Mouse (Mus musculus) brown adipose tissue, adult 24 weeks (tissue): ENCODE measurements around the gene Tex19.2. TPM values are rescaled to one million over a fixed set of nuclear protein-coding genes. Genes with fewer than 3 reads are reported as not detected.
A peak's percentile ranks its signal among the peaks of the same experiment; 100 is the strongest.

Experiments used
- H3K27ac ChIP-seq: fragments of 200-500 bp; replicated peaks from 2 replicates; pipeline ENCODE4 v1.5.1; 2012; ENCODE audit warnings: low read depth, mild to moderate bottlenecking, low read length
- H3K4me1 ChIP-seq: fragments of 200-500 bp; 2 replicates; pipeline ENCODE4 v1.6.1; 2012; ENCODE audit warnings: low read length, mixed read lengths; ENCODE audit not compliant: control insufficient read depth, insufficient read depth, insufficient read length
- H3K4me3 ChIP-seq: fragments of 200-500 bp; 2 replicates; pipeline ENCODE4 v1.5.1; 2012; ENCODE audit warnings: low read depth, mild to moderate bottlenecking, low read length, moderate library complexity; ENCODE audit not compliant: insufficient read depth
- polyA plus RNA-seq: library from polyadenylated mRNA; stranded (reverse); fragments of >200 nt; gene quantifications from 2 replicates; pipeline ENCODE4 v1.2.4, GENCODE M21; 2012; ENCODE audit not compliant: missing spikeins, insufficient read depth, insufficient read length

Gene Tex19.2
- not detected in 2 replicates for polyA plus RNA-seq

DNA sequence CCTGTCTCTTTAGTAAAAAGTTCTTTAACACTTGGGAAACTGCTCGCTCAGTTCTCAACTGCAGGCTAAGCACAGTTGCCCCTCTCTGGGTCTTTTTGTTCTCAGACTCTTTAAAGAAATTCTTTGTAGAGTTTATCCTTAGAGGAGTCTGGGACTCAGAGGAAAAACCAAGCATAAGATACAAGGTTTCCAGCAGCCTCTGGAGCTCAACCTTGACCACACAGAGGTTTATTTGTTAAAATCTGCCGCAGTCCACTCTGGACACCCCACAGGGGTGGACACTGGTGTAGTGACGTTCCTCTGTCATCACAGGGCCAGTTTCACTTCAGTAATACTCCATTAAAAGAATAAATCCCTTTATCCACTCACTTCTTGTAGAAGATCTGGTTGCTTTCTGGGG lies at the start of gene Tex19.2:
TSS of gene Tex19.2 (minus strand) at position 101 of the 400 bp plus-strand sequence.
- H3K4me3 ChIP-seq = no peak within 1 kb of the TSS
- no peaks in the 10 kb centered on the region for H3K4me1 ChIP-seq
- H3K27ac ChIP-seq = no peak within 1 kb of the TSS

DNA sequence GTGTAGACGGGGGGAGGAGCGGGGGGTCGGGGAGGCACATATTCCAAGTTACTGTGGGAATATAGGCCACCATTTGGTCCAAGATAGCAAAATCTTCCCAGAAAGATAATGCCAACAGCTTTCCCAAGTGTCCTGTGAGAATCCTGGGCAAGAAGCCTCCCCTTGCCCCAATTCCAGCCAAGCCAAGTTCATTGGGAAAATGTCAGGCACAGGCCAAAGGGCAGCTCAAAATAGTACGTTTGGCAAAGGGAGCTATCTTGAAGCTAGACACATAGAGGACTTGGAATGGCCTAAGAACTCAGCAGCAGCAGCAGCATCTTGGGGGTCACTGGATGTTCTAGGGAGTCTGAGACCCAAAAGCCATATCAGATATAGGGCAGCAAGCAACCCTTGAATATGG lies 45.3 kb upstream of the Tex19.2 start:
- H3K4me1 ChIP-seq = peaks cover 7% of the 10 kb centered on the region
- H3K27ac ChIP-seq = no peak overlapping the region
- no peak overlapping the region for H3K4me3 ChIP-seq

GRCm38 (mm10) chr11:121160636-121161346 lies 42.3 kb upstream of the Tex19.2 start:
- Histone ChIP-seq H3K27ac (no peak overlapping the region), H3K4me3 (no peak overlapping the region), H3K4me1 (peaks cover 7% of the 10 kb centered on the region)

DNA sequence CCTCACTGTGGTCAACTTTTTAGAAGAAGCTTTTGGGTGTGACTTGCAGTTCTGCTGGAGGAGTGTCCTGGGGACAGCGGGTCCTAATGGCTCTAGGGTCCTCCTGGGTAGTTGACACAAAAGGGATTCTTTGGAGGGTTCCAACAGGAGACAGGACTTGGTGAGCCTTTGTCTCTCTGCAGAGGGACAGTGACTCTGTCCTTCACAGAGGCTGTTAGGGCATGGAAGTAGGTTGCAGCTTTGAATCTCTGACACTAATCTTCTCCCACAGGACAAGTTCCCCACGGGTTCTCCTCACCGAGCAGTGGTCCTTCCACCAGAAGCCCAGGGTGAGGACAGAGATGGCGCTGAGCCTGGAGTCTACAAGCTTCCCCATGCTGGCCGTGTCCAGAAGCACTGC lies 41.5 kb upstream of the Tex19.2 start, which contains the start of gene Uts2r:
TSS of gene Uts2r (plus strand) at position 301 of the 400 bp plus-strand sequence.
- H3K4me3 ChIP-seq = no peak within 1 kb of the TSS
- H3K27ac ChIP-seq = no peak within 1 kb of the TSS
- H3K4me1 ChIP-seq = peaks cover 7% of the 10 kb centered on the region

DNA sequence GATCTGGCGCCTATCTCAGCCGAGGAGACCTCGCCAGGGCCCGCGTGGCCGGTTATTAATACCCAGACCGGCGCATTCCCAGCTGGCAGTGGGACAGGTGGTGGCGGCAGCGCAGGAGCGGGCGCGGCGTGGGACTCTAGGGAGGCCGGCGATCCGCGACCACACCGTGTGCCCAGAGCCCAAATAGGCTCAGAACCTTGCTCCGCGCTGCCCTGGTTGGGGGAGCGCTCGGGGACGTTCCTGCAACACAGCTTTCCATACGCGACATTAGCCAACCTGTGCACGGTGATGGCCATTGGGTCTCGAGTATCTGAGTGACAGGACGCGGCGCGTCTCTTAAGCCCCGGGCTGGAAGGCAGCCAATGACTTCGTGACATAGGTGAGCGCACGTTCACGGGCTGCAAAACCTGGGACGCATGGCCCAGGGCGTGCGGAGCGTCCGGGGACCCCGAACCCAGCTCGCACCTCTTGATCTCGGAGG lies 38.0 kb upstream of the Tex19.2 start:
- Histone ChIP-seq H3K27ac (no peak overlapping the region), H3K4me1 (no peaks in the 10 kb centered on the region; the same call in 1 of the 2 replicates), H3K4me3 (peak overlapping the region; percentile 12; the same call in 1 of the 2 replicates)

DNA sequence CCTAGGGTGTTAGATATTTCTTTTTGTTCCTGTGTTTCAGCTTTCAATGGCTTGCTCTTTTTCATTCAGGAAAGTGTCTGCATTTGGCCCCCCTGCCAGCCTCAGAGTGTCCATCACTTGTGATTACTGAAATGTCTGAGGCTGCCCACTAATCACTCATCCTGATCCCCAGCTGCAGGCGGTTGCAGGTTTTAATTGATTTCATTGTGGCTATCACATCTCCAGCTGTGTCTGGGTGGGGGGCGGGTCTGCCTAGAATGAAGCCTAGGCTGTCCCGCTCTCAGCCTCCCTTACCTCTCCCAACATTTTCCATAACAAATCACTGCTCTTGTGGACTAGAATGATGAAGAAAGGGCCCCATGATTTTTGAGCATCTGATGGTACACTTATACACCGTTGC lies 35.7 kb upstream of the Tex19.2 start:
- no peak overlapping the region for H3K4me3 ChIP-seq
- no peaks in the 10 kb centered on the region for H3K4me1 ChIP-seq
- no peak overlapping the region for H3K27ac ChIP-seq

DNA sequence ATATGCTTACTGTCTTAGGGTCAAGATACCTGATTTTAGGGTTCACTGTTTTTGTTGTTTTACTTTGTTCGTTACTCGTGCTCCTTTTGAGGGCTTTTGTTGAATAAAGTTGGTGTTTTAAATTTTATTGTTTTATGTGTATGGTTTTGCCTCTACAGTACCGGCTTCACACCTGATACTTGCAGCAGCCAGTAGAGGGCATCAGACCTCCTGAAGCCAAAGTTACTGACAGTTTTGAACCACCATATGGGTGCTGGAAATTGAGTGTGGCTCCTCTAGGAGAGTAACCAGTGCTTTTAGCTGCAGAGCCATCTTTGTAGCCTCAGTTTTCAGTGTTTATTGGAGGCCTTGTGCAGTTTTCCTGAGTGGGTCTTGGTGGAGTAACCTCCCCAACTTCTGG lies 29.7 kb upstream of the Tex19.2 start:
- H3K4me3 ChIP-seq = no peak overlapping the region
- H3K4me1 ChIP-seq = no peaks in the 10 kb centered on the region; the same call in 1 of the 2 replicates
- no peak overlapping the region for H3K27ac ChIP-seq

DNA sequence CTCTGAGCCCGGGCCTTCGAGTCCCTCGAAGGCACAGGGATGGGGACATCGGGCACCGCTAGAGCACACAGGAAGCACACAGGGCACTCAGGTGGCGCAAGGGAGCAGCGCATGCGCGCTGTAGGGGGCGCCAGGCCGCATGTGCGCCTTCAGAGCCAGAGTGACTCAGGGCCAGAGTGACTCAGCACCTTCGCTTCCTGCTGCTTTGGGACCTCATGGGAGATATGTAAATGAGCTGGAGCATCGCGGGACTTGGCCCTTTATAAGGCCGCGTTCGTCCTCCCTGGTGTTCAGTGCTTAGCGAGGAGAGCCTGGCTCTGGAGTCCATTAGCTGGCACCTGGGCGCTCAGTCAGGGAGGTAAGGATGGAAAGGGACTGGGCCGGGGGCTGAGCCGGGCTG lies 27.4 kb upstream of the Tex19.2 start, which contains the start of gene Tex19.1:
TSS of gene Tex19.1 (plus strand) at position 279 of the 400 bp plus-strand sequence.
- H3K4me3 ChIP-seq = no peak within 1 kb of the TSS
- no peak within 1 kb of the TSS for H3K27ac ChIP-seq

DNA sequence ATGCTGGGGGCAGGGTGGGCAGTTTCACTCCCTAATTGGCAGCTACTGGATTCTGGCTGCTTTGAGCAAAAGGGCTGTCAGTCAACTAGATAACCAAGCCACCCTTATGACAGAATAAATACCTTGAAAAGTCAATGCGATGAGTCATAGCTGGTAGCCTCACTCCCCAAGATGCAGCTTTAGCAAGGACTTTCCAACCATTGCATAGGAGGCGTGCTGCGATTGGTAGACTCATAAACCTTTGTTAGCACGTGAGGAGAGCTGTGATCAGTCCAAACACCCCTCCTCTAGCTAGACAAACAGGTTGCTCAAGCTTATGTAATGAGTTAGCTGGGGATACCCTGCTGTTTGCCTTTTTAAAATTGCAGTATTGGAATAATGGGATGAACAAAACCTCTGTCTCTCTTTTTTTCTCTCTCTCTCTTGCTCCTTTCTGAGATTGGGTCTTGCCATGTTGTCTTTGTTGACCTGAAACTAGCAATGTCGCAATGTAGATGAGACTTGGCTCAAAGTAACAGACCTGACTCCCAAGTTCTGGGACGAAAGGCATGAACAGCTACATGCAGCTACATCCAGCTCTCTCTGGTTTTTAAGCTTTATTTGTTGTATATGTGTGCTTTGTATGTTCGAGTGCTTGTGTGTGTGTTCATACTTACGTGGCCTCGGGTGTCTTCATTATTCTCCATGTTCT lies 25.0 kb upstream of the Tex19.2 start:
- Histone ChIP-seq H3K4me3 (no peak overlapping the region), H3K4me1 (no peaks in the 10 kb centered on the region; the same call in 1 of the 2 replicates), H3K27ac (no peak overlapping the region)

More for the DNA sequence above, 27.4 kb upstream of the Tex19.2 start, which contains the start of gene Tex19.1:
- H3K4me1 ChIP-seq = no peaks in the 10 kb centered on the region; the same call in 1 of the 2 replicates

DNA sequence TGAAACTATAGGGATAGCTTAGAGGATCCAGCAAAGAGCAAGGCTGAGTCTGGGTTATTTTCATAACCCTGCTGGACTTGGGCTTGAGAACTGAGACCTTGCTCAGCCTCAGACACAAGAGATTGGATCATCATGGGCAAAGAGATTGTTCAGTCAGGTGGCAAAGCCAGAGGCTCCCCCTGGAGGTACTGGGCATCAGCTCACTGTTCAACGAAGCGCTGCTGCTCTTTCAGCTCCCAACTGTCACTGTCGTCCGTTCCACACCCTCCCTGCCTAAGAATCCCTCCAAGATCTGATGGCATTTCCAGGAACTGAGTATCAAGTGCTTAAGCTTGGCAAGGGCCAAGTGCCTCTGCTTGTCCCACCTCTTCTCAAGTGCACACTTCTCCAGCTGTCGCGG lies 20.3 kb upstream of the Tex19.2 start:
- Histone ChIP-seq H3K4me3 (no peak overlapping the region), H3K27ac (no peak overlapping the region), H3K4me1 (no peaks in the 10 kb centered on the region)

DNA sequence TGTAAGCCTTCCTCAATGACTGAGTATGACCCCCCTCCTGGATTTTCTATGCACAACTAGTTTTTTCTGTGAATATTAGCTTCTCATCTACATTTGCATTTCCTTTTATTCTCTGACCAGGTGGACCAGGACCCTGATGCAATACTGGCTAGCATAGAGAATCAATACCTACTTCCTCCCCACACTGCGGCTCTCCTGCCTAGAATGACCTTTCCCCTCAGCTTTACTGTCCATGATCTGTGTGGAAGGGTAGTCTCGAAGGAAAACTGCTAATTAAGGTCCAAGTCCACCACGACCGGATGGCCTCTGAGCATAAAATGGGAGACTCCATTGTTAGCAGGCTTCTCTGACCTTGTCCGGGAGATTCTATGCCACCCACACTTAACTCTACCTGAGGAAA lies 19.2 kb upstream of the Tex19.2 start:
- Histone ChIP-seq H3K4me1 (no peaks in the 10 kb centered on the region), H3K4me3 (no peak overlapping the region), H3K27ac (no peak overlapping the region)

- H3K4me1 ChIP-seq = no peaks in the 10 kb centered on the region
- H3K27ac ChIP-seq = no peak overlapping the region
- H3K4me3 ChIP-seq = no peak overlapping the region
Observed at GRCm38 (mm10) chr11:121134600-121134999, 16.1 kb upstream of the Tex19.2 start.

- H3K27ac ChIP-seq = no peak overlapping the region
- no peaks in the 10 kb centered on the region for H3K4me1 ChIP-seq
- no peak overlapping the region for H3K4me3 ChIP-seq
Observed at GRCm38 (mm10) chr11:121129616-121130015, 11.1 kb upstream of the Tex19.2 start.

GRCm38 (mm10) chr11:121127441-121127840 lies 9.0 kb upstream of the Tex19.2 start:
- Histone ChIP-seq H3K4me3 (no peak overlapping the region), H3K4me1 (no peaks in the 10 kb centered on the region), H3K27ac (no peak overlapping the region)

DNA sequence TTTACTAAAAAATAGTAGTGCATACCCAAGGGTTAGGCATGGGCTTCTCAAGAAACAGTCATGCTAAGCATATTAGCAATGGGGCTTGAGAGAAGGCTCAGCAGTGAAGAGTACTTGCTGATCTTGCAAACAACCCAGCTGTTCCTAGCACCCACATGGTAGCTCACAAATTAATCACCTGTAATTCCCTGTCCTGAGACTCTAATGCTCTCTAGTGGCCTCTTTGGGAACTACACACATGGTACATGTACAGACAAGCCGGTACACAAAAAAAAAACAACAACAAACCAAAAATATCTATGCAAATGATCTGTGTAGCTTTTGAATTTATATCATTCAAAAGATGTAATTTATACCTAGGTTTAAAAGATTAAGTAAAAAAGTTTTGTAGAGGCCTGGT lies 7.9 kb upstream of the Tex19.2 start:
- Histone ChIP-seq H3K4me1 (no peaks in the 10 kb centered on the region), H3K4me3 (no peak overlapping the region), H3K27ac (no peak overlapping the region)
